Mouse (Mus musculus) stomach, postnatal 0 days (tissue): ENCODE data around the gene Pigw.

Source experiments
- CTCF ChIP-seq: IDR thresholded peaks from 2 replicates; pipeline ENCODE4 v1.5.1; 2016; ENCODE audit warnings: antibody characterized with exemption, low read depth, mild to moderate bottlenecking, moderate library complexity
- EP300 ChIP-seq: optimal IDR thresholded peaks from 2 replicates; pipeline ENCODE3; 2016; ENCODE audit warnings: antibody characterized with exemption

GRCm38 (mm10) chr11:84880971-84881370, 886 bp upstream of the Pigw start:
- TF ChIP-seq CTCF (no peak), EP300 (no peak)
